Mouse (Mus musculus): ENCODE measurements around the gene Kctd19. TPM values are rescaled to one million over a fixed set of nuclear protein-coding genes. Genes with fewer than 3 reads are reported as not detected.
A peak's percentile ranks its signal among the peaks of the same experiment; 100 is the strongest.

Kctd19 gene
- total RNA-seq, 4 experiments from 2014 or later, result 0.15 TPM; not detected in 3

- DNase-seq, result no peak
These were observed 8.7 kb upstream of the Kctd19 start for GRCm38 (mm10) chr8:105422006-105422405.

- DNase-seq, result no peak
These were observed 6.5 kb upstream of the Kctd19 start for GRCm38 (mm10) chr8:105419800-105420199.

GRCm38 (mm10) chr8:105418992-105419391 is 5.7 kb upstream of the Kctd19 start:
- no peak for DNase-seq

GRCm38 (mm10) chr8:105409947-105410346 is 3.4 kb downstream of the Kctd19 start:
- no peak for DNase-seq

GRCm38 (mm10) chr8:105408331-105408730 is 5.0 kb downstream of the Kctd19 start:
- peak; percentile 10 for DNase-seq

GRCm38 (mm10) chr8:105406416-105406815 is 6.9 kb downstream of the Kctd19 start:
- no peak for DNase-seq

GRCm38 (mm10) chr8:105404496-105404895 is 8.8 kb downstream of the Kctd19 start:
- DNase-seq, result no peak

- no peak for DNase-seq
These were observed 9.8 kb downstream of the Kctd19 start for GRCm38 (mm10) chr8:105403467-105403866.

GRCm38 (mm10) chr8:105400016-105400415 is 13.3 kb downstream of the Kctd19 start:
- DNase-seq, result no peak

- DNase-seq, result no peak
These were observed 15.6 kb downstream of the Kctd19 start for GRCm38 (mm10) chr8:105397747-105398146.

- no peak for DNase-seq
These were observed 19.4 kb downstream of the Kctd19 start for GRCm38 (mm10) chr8:105393915-105394314.

- DNase-seq, result no peak
These were observed 20.1 kb downstream of the Kctd19 start for GRCm38 (mm10) chr8:105393089-105393787.

GRCm38 (mm10) chr8:105389096-105389495 is 24.2 kb downstream of the Kctd19 start:
- no peak for DNase-seq

- DNase-seq, result no peak
These were observed 26.2 kb downstream of the Kctd19 start for GRCm38 (mm10) chr8:105387151-105387550.

GRCm38 (mm10) chr8:105384070-105384469 is 29.2 kb downstream of the Kctd19 start:
- no peak for DNase-seq

- DNase-seq, result no peak
These were observed 33.0 kb downstream of the Kctd19 start for GRCm38 (mm10) chr8:105380308-105380707.

GRCm38 (mm10) chr8:105378673-105379072 is 34.6 kb downstream of the Kctd19 start:
- no peak for DNase-seq

GRCm38 (mm10) chr8:105374513-105374966 is 38.8 kb downstream of the Kctd19 start:
- DNase-seq, result no peak

- peak; percentile 37 for DNase-seq
These were observed 40.3 kb downstream of the Kctd19 start, which contains the start of gene Plekhg4 for GRCm38 (mm10) chr8:105373032-105373431. Plekhg4 (plus strand) TSS chr8:105373274.

GRCm38 (mm10) chr8:105372473-105372872 is 40.8 kb downstream of the Kctd19 start:
- DNase-seq, result peak; percentile 33

GRCm38 (mm10) chr8:105367107-105367506 is 46.2 kb downstream of the Kctd19 start:
- no peak for DNase-seq

GRCm38 (mm10) chr8:105361751-105362702 is 51.3 kb downstream of the Kctd19 start:
- DNase-seq, result no peak

GRCm38 (mm10) chr8:105359646-105360045 is 53.7 kb downstream of the Kctd19 start:
- no peak for DNase-seq
